Mouse (Mus musculus) layer of hippocampus, postnatal 25 days (tissue): Measurements from ENCODE around the gene Glod5. TPM values are rescaled to one million over a fixed set of nuclear protein-coding genes. Genes with fewer than 3 reads are reported as not detected.
"Not testable (repeated sequence)": the region's sequence is repeated elsewhere in the genome, so short reads cannot be mapped to it uniquely, and the experiment has no call there.

Source experiments
- DNase-seq, 2 experiments: peaks; one replicate each; pipeline ENCODE4 v3.0.0; 2022; ENCODE audit warnings: mixed read lengths in 2 of 2, low spot score in 1 of 2; ENCODE audit errors: extremely low spot score in 1 of 2
- total RNA-seq, 2 experiments: library from RNA; stranded (reverse); gene quantifications; 2 replicates each; pipeline ENCODE4 v1.2.3; 2021

Gene Glod5
- under 1 TPM; 0.59 to 0.71 TPM for total RNA-seq

- no peak for DNase-seq
These were observed at the start of gene Glod5 for GRCm38 (mm10) chrX:8018286-8018685. Gene Glod5 (minus strand): TSS chrX:8018492.

- not testable (repeated sequence) for DNase-seq
These were observed 32.9 kb upstream of the Glod5 start for GRCm38 (mm10) chrX:8051044-8051781.

- DNase-seq: no peak
These were observed 14.7 kb upstream of the Glod5 start for GRCm38 (mm10) chrX:8033009-8033408.

- no peak for DNase-seq
These were observed 8.5 kb upstream of the Glod5 start for GRCm38 (mm10) chrX:8026811-8027210.

GRCm38 (mm10) chrX:8024795-8025194 lies 6.5 kb upstream of the Glod5 start:
- no peak for DNase-seq

- no peak for DNase-seq
These were observed 2.0 kb upstream of the Glod5 start for GRCm38 (mm10) chrX:8020111-8020778.

- peak in 1 of 2 experiments; percentile 16 for DNase-seq
These were observed 1.1 kb downstream of the Glod5 start for GRCm38 (mm10) chrX:8017142-8017541.

GRCm38 (mm10) chrX:8015675-8016074 lies 2.6 kb downstream of the Glod5 start:
- DNase-seq: not testable (repeated sequence)

- DNase-seq: no peak
These were observed 4.5 kb downstream of the Glod5 start for GRCm38 (mm10) chrX:8013569-8014314.

- DNase-seq: no peak
These were observed 5.1 kb downstream of the Glod5 start for GRCm38 (mm10) chrX:8013157-8013556.

- DNase-seq: not testable (repeated sequence)
These were observed 8.9 kb downstream of the Glod5 start for GRCm38 (mm10) chrX:8009356-8009755.

- DNase-seq: no peak
These were observed 9.7 kb downstream of the Glod5 start for GRCm38 (mm10) chrX:8008543-8008942.

GRCm38 (mm10) chrX:8002971-8003370 lies 15.3 kb downstream of the Glod5 start:
- DNase-seq: no peak

GRCm38 (mm10) chrX:8002001-8002400 lies 16.3 kb downstream of the Glod5 start:
- DNase-seq: no peak

GRCm38 (mm10) chrX:8000546-8001192 lies 17.6 kb downstream of the Glod5 start:
- no peak for DNase-seq

GRCm38 (mm10) chrX:7993068-7993735 lies 25.1 kb downstream of the Glod5 start:
- DNase-seq: no peak

GRCm38 (mm10) chrX:7992379-7993067 lies 25.8 kb downstream of the Glod5 start:
- DNase-seq: no peak

GRCm38 (mm10) chrX:7981368-7981767 lies 36.9 kb downstream of the Glod5 start:
- no peak for DNase-seq

- DNase-seq: no peak
These were observed 40.4 kb downstream of the Glod5 start, which contains the start of gene Gata1 for GRCm38 (mm10) chrX:7977892-7978291. Gene Gata1 (minus strand): TSS chrX:7978071.
